Comparison of ENCODE assay signal across 19 mouse cellular contexts in the genomic region with DNA sequence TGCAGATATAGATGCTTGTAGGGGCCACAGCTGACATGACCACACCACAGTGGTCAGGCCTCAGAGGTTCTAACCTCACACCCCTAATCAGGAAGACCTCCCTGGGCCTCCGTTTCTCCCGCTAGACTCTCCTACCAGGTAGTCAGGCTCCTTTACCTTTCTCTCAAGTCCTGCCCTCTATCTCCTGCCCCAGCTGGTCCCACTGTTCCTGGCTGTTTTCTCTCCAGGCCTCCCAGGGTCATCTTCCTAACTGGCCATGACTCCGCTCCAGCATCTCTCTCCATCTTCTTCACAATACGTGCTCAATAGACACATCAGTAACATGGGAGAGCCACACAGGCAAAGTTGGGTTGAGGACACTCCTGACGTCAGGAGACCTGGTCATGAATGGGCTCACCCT. TPM values are rescaled to one million over a fixed set of nuclear protein-coding genes. Genes with fewer than 3 reads are reported as not detected.
DNase-seq lines count a peak whose midpoint lies in the region; ATAC-seq and TF ChIP-seq lines count a peak whose summit lies in the region.
"Had no signal": no experiment of that assay in that cellular context is flagged by ENCODE, and none has a peak within 500 bp of the region (broad histone marks: within the 10 kb centered on the region; RNA-seq: fewer than 3 reads in every experiment).

No protein-coding gene starts in this region.

- no peak for TF ChIP-seq EP300 in heart, adult 2 months (IDR thresholded peaks at IDR 0.05; ENCODE audit: insufficient read depth, low read depth, low read length)

- peaks cover 95% of the 10 kb centered on the region for H3K4me1 ChIP-seq in heart, embryonic 10.5 days
- peaks cover 12% of the 10 kb centered on the region for H3K4me1 ChIP-seq in heart, adult 2 months (ENCODE audit: control insufficient read depth, insufficient read depth, low read length)
- peaks cover 94% of the 10 kb centered on the region for H3K4me1 ChIP-seq in embryonic facial prominence, embryonic 12.5 days
- peaks cover 89% of the 10 kb centered on the region for H3K4me1 ChIP-seq in hindbrain, embryonic 12.5 days
- H3K4me1 ChIP-seq in midbrain, embryonic 11.5 days (ENCODE audit: control insufficient read depth, insufficient read depth, low read length), result peaks cover 36% of the 10 kb centered on the region
- peaks cover 5% of the 10 kb centered on the region; the same call in 1 of the 2 replicates for H3K4me1 ChIP-seq in liver, embryonic 12.5 days
- H3K4me1 ChIP-seq: megakaryocyte, embryonic 14.5 days had no signal

- intact Hi-C loops in heart, adult 2 months (cut with DNase I), result no loop called here

- TF ChIP-seq POLR2A in heart, adult 2 months (IDR thresholded peaks at IDR 0.05; ENCODE audit: insufficient read depth, low read depth, low read length), result no peak

- H3K9ac ChIP-seq in heart, adult 2 months (ENCODE audit: low read depth, low read length), result no peak overlapping the region
- no peak overlapping the region for H3K9ac ChIP-seq in embryonic facial prominence, embryonic 12.5 days
- H3K9ac ChIP-seq in hindbrain, embryonic 12.5 days, result no peak overlapping the region
- H3K9ac ChIP-seq in midbrain, embryonic 11.5 days (ENCODE audit: low read length), result peak overlapping the region; percentile 40; the same call in 1 of the 2 replicates
- H3K9ac ChIP-seq in liver, embryonic 12.5 days, result no peak overlapping the region
- H3K9ac ChIP-seq: limb, embryonic 15.5 days; lung, embryonic 15.5 days had no signal

- TF ChIP-seq CTCF in heart, adult 2 months (IDR thresholded peaks at IDR 0.05), result no peak

- peak overlapping the region; percentile 74 for H3K27ac ChIP-seq in heart, embryonic 10.5 days
- H3K27ac ChIP-seq in heart, adult 2 months, result no peak overlapping the region
- H3K27ac ChIP-seq in embryonic facial prominence, embryonic 12.5 days, result 0 out of 2 replicates have a peak overlapping the region, but pooled peaks have one; percentile 54
- H3K27ac ChIP-seq in hindbrain, embryonic 12.5 days, result peak overlapping the region; percentile 83
- H3K27ac ChIP-seq in midbrain, embryonic 11.5 days (ENCODE audit: low read depth, low read length), result no peak overlapping the region
- no peak overlapping the region for H3K27ac ChIP-seq in liver, embryonic 12.5 days
- H3K27ac ChIP-seq: kidney, postnatal 0 days; lung, embryonic 15.5 days had no signal

- no peak overlapping the region for H3K4me3 ChIP-seq in heart, embryonic 10.5 days
- H3K4me3 ChIP-seq in heart, adult 2 months, result no peak overlapping the region
- no peak overlapping the region for H3K4me3 ChIP-seq in embryonic facial prominence, embryonic 12.5 days
- no peak overlapping the region for H3K4me3 ChIP-seq in hindbrain, embryonic 12.5 days
- H3K4me3 ChIP-seq in midbrain, embryonic 11.5 days (ENCODE audit: low read depth, low read length), result no peak overlapping the region
- no peak overlapping the region for H3K4me3 ChIP-seq in liver, embryonic 12.5 days
- H3K4me3 ChIP-seq: limb, embryonic 15.5 days; lung, embryonic 15.5 days; megakaryocyte, embryonic 14.5 days had no signal

- WGBS in heart, embryonic 10.5 days, result 65% methylated on average over 5 of the region's 5 CpGs
- WGBS in heart, adult 2 months, result 89% methylated on average over 5 of the region's 5 CpGs
- 77% methylated on average over 5 of the region's 5 CpGs for WGBS in embryonic facial prominence, embryonic 12.5 days
- 80% methylated on average over 5 of the region's 5 CpGs for WGBS in hindbrain, embryonic 12.5 days
- WGBS in midbrain, embryonic 11.5 days, result 91% methylated on average over 5 of the region's 5 CpGs
- 64% methylated on average over 5 of the region's 5 CpGs for WGBS in liver, embryonic 12.5 days (ENCODE audit: insufficient replicate concordance)

- no peak for ATAC-seq in embryonic facial prominence, embryonic 12.5 days (ENCODE audit: insufficient number of reproducible peaks, insufficient read depth, low FRiP score, low TSS enrichment)
- no peak for ATAC-seq in hindbrain, embryonic 12.5 days (ENCODE audit: low FRiP score)
- no peak for ATAC-seq in midbrain, embryonic 11.5 days (ENCODE audit: low FRiP score)
- ATAC-seq in liver, embryonic 12.5 days, result no peak

- peaks cover 20% of the 10 kb centered on the region; the same call in 1 of the 2 replicates for H3K36me3 ChIP-seq in heart, embryonic 10.5 days
- no peaks in the 10 kb centered on the region for H3K36me3 ChIP-seq in heart, adult 2 months (ENCODE audit: control insufficient read depth, insufficient read depth, low read length)
- H3K36me3 ChIP-seq in embryonic facial prominence, embryonic 12.5 days, result peaks cover 10% of the 10 kb centered on the region
- H3K36me3 ChIP-seq in hindbrain, embryonic 12.5 days, result 0 out of 2 replicates have a peak, but pooled peaks cover 7% of the 10 kb centered on the region
- H3K36me3 ChIP-seq in midbrain, embryonic 11.5 days (ENCODE audit: control insufficient read depth, insufficient read depth, low read length), result no peaks in the 10 kb centered on the region
- no peaks in the 10 kb centered on the region for H3K36me3 ChIP-seq in liver, embryonic 12.5 days
- H3K36me3 ChIP-seq: G1E; limb, embryonic 15.5 days; lung, embryonic 15.5 days had no signal

- peak; percentile 58 for DNase-seq in heart, embryonic 10.5 days (ENCODE audit: low spot score)
- no peak for DNase-seq in heart, adult 2 months
- DNase-seq in midbrain, embryonic 11.5 days (ENCODE audit: low spot score, missing footprints), result no peak
- no peak for DNase-seq in cerebellum, adult 9-11 months
- no peak for DNase-seq in thymus, postnatal 0 days (ENCODE audit: low spot score)
- DNase-seq: adrenal gland, postnatal 36 days; cerebellum, postnatal 36 days; gastrocnemius, postnatal 10 days; layer of hippocampus, postnatal 36 days; right cerebral cortex, postnatal 25 days; thymus, postnatal 4 days had no signal

- H3K4me2 ChIP-seq in embryonic facial prominence, embryonic 12.5 days (replicated peaks), result no peak overlapping the region
- H3K4me2 ChIP-seq in hindbrain, embryonic 12.5 days (replicated peaks), result no peak overlapping the region
- H3K4me2 ChIP-seq in midbrain, embryonic 11.5 days, result no peak overlapping the region
- no peak overlapping the region for H3K4me2 ChIP-seq in liver, embryonic 12.5 days
- H3K4me2 ChIP-seq: limb, embryonic 15.5 days; lung, embryonic 15.5 days had no signal

- H3K9me3 ChIP-seq in heart, embryonic 10.5 days, result no peaks in the 10 kb centered on the region
- no peaks in the 10 kb centered on the region for H3K9me3 ChIP-seq in embryonic facial prominence, embryonic 12.5 days
- H3K9me3 ChIP-seq in hindbrain, embryonic 12.5 days (replicated peaks), result no peaks in the 10 kb centered on the region
- H3K9me3 ChIP-seq in midbrain, embryonic 11.5 days (ENCODE audit: control insufficient read depth, low read length), result no peaks in the 10 kb centered on the region
- H3K9me3 ChIP-seq in liver, embryonic 12.5 days (replicated peaks), result no peaks in the 10 kb centered on the region
- H3K9me3 ChIP-seq: G1E; limb, embryonic 15.5 days; lung, embryonic 15.5 days had no signal

- no peaks in the 10 kb centered on the region for H3K27me3 ChIP-seq in heart, embryonic 10.5 days (ENCODE audit: insufficient read depth, poor library complexity, severe bottlenecking)
- H3K27me3 ChIP-seq in heart, adult 2 months (ENCODE audit: control insufficient read depth, insufficient read depth, low read length), result no peaks in the 10 kb centered on the region
- H3K27me3 ChIP-seq in embryonic facial prominence, embryonic 12.5 days, result no peaks in the 10 kb centered on the region
- H3K27me3 ChIP-seq in hindbrain, embryonic 12.5 days, result no peaks in the 10 kb centered on the region
- no peaks in the 10 kb centered on the region for H3K27me3 ChIP-seq in midbrain, embryonic 11.5 days (ENCODE audit: control insufficient read depth, insufficient read depth, low read length)
- no peaks in the 10 kb centered on the region for H3K27me3 ChIP-seq in liver, embryonic 12.5 days (replicated peaks)
- H3K27me3 ChIP-seq: limb, embryonic 15.5 days; lung, embryonic 15.5 days had no signal

- H3K79me2 ChIP-seq in heart, adult 2 months (replicated peaks; ENCODE audit: control insufficient read depth, insufficient read depth, low read length), result no peaks in the 10 kb centered on the region

RNA-seq across cellular contexts. Expression of a gene that starts 12.9 kb away (rescaled TPM):
- 17.9 and 27.9 TPM in 2 replicates for polyA plus RNA-seq in heart, embryonic 10.5 days (2016; fragmentation: Nextera tagmentation; extraction: Ambion mirVana)
- 1 to 10 TPM; 6.2 to 7.5 TPM for total RNA-seq in heart, adult 2 months (2021)
- 6.0 and 9.1 TPM in 2 replicates for polyA plus RNA-seq in heart, adult 2 months (2012; rRNA removed)
- 25.9 and 26.7 TPM in 2 replicates for polyA plus RNA-seq in embryonic facial prominence, embryonic 12.5 days (2016; fragmentation: Nextera tagmentation; extraction: Ambion mirVana)
- polyA plus RNA-seq in hindbrain, embryonic 12.5 days (2016; fragmentation: Nextera tagmentation; extraction: Ambion mirVana), result 17.3 and 17.7 TPM in 2 replicates
- 6.4 and 7.4 TPM in 2 replicates for polyA plus RNA-seq in midbrain, embryonic 11.5 days (2014; fragmentation: Nextera tagmentation; extraction: Ambion mirVana)
- polyA plus RNA-seq in liver, embryonic 12.5 days (2016; fragmentation: Nextera tagmentation; extraction: Ambion mirVana), result 2.4 and 2.7 TPM in 2 replicates
- polyA plus RNA-seq in thymus, postnatal 0 days (2015; fragmentation: Nextera tagmentation; extraction: Ambion mirVana), result 1.2 and 1.3 TPM in 2 replicates
- polyA plus RNA-seq: G1E had no signal

Comparison
In these comparisons a context has a peak if more than half of its experiments do, and no peak if none do; other contexts are left out.
1. H3K27ac ChIP-seq: peak in heart, embryonic 10.5 days (single experiment), embryonic facial prominence, embryonic 12.5 days (single experiment) and hindbrain, embryonic 12.5 days (single experiment); none in heart, adult 2 months (single experiment), midbrain, embryonic 11.5 days (single experiment) and liver, embryonic 12.5 days (single experiment).